Mouse (Mus musculus): ENCODE data around the gene Klc3. TPM values are rescaled to one million over a fixed set of nuclear protein-coding genes. Genes with fewer than 3 reads are reported as not detected.

Gene Klc3
- total RNA-seq (2023), result under 1 TPM; 0.42 to 0.62 TPM

GRCm38 (mm10) chr7:19403731-19404296 is at the start of gene Klc3:
Gene Klc3 (minus strand): TSS chr7:19404104.

GRCm38 (mm10) chr7:19404476-19404875 is 572 bp upstream of the Klc3 start, which contains the start of gene Ckm:
Gene Ckm (plus strand): TSS chr7:19404776.

GRCm38 (mm10) chr7:19381377-19382165 is 22.3 kb downstream of the Klc3 start, which contains the start of gene Ercc2:
Gene Ercc2 (plus strand): TSS chr7:19382010.

GRCm38 (mm10) chr7:19359299-19359891 is 44.5 kb downstream of the Klc3 start, which contains the start of the genes Cd3eap and Ppp1r13l:
Gene Cd3eap (minus strand): TSS chr7:19359483.
Gene Ppp1r13l (plus strand): TSS chr7:19359749.

Other genes with a start within 250 kb of the Klc3 start
- not detected for gene Gipr, start 238.0 kb downstream of the Klc3 start, total RNA-seq (2023)
- gene Eml2, start 227.7 kb downstream of the Klc3 start, total RNA-seq (2023), result 10 to 100 TPM; 60.2 to 79.8 TPM
- gene Gpr4, start 191.6 kb downstream of the Klc3 start, total RNA-seq (2023), result under 1 TPM in 1 of 2 experiments, not detected in 1; 0.13 TPM
- gene Opa3, start 175.8 kb downstream of the Klc3 start, total RNA-seq (2023), result 10 to 100 TPM; 22.3 to 24.6 TPM
- 100 to 1,000 TPM; 636 to 660 TPM for gene Vasp, start 132.3 kb downstream of the Klc3 start, total RNA-seq (2023)
- gene Ppm1n, start 124.0 kb downstream of the Klc3 start, total RNA-seq (2023), result under 1 TPM in 1 of 2 experiments, not detected in 1; 0.49 TPM
- not detected for gene Rtn2, start 121.5 kb downstream of the Klc3 start, total RNA-seq (2023)
- 1,000 to 10,000 TPM in 1 of 2 experiments, 100 to 1,000 TPM in 1; 803 to 1,216 TPM for gene Fosb, start 94.1 kb downstream of the Klc3 start, total RNA-seq (2023)
- gene Ercc1, start 59.3 kb downstream of the Klc3 start, total RNA-seq (2023), result 10 to 100 TPM; 17.0 to 24.4 TPM
- 1 to 10 TPM; 6.7 to 7.1 TPM for gene Cd3eap, start 44.6 kb downstream of the Klc3 start, total RNA-seq (2023)
- gene Ppp1r13l, start 44.4 kb downstream of the Klc3 start, total RNA-seq (2023), result 1 to 10 TPM; 1.7 to 2.0 TPM
- 10 to 100 TPM; 15.0 to 20.7 TPM for gene Ercc2, start 22.1 kb downstream of the Klc3 start, total RNA-seq (2023)
- 1 to 10 TPM; 2.1 to 2.2 TPM for gene Ckm, start 672 bp upstream of the Klc3 start, total RNA-seq (2023)
- 10 to 100 TPM; 28.3 to 31.5 TPM for gene Mark4, start 54.7 kb upstream of the Klc3 start, total RNA-seq (2023)
- gene Exoc3l2, start 59.2 kb upstream of the Klc3 start, total RNA-seq (2023), result under 1 TPM; 0.38 to 0.42 TPM
- gene Bloc1s3, start 104.3 kb upstream of the Klc3 start, total RNA-seq (2023), result 1 to 10 TPM; 9.0 to 9.2 TPM
- gene Trappc6a, start 104.3 kb upstream of the Klc3 start, total RNA-seq (2023), result 10 to 100 TPM; 23.9 to 24.1 TPM
- gene Nkpd1, start 113.7 kb upstream of the Klc3 start, total RNA-seq (2023), result not detected
- gene Ppp1r37, start 159.0 kb upstream of the Klc3 start, total RNA-seq (2023), result 10 to 100 TPM; 31.7 to 37.9 TPM
- gene Zfp296, start 173.2 kb upstream of the Klc3 start, total RNA-seq (2023), result 1 to 10 TPM; 3.3 to 4.4 TPM
- gene Gemin7, start 173.5 kb upstream of the Klc3 start, total RNA-seq (2023), result 10 to 100 TPM; 50.6 to 59.9 TPM
- gene Clasrp, start 200.4 kb upstream of the Klc3 start, total RNA-seq (2023), result 10 to 100 TPM; 46.3 to 53.5 TPM
- 10 to 100 TPM; 17.2 to 17.5 TPM for gene Relb, start 225.3 kb upstream of the Klc3 start, total RNA-seq (2023)